Mouse (Mus musculus): ENCODE data around the gene Lcat. TPM values are rescaled to one million over a fixed set of nuclear protein-coding genes. Genes with fewer than 3 reads are reported as not detected.
A peak's percentile ranks its signal among the peaks of the same experiment; 100 is the strongest.

Lcat gene
- polyA plus RNA-seq, 1 experiment from 2014 or later, result 3.2 TPM

DNA sequence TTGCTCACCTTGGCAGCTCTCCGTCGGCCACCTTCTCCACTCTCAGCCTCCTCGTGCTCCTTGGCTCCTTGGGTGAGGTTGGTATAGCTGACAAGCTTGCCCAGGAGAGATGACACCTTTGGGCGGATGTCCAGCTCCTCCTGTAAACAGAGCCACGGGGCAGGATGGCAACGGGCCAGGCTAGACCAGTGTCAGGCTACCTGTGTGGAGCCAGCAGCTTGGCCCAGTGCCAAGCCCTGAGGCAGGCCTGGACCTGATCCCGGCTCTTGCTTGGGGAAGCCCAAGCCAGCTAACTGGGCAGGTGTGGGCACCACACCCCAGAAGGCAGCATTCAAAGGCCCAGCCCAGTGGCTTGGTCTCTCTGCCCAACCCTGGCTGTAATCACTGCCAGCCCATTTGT is 16.2 kb upstream of the Lcat start:
- H3K9me3 ChIP-seq (ENCODE audit: control insufficient read depth, low read length), result no peaks in the 10 kb centered on the region
- no peak overlapping the region for H3K9ac ChIP-seq
- H3K27ac ChIP-seq, result no peak overlapping the region
- no peaks in the 10 kb centered on the region for H3K4me1 ChIP-seq (replicated peaks; ENCODE audit: control insufficient read depth, insufficient read depth, low read length)
- H3K27me3 ChIP-seq (ENCODE audit: control insufficient read depth, insufficient read depth, low read length), result peaks cover under 1% of the 10 kb centered on the region
- ATAC-seq (ENCODE audit: low FRiP score) (no peak), DNase-seq (ENCODE audit: low spot score) (no peak)
- 81% methylated on average over 7 of the region's 7 CpGs for WGBS
- H3K4me2 ChIP-seq (replicated peaks), result no peak overlapping the region
- H3K4me3 ChIP-seq (replicated peaks; ENCODE audit: low read length), result no peak overlapping the region
- no peaks in the 10 kb centered on the region for H3K36me3 ChIP-seq (replicated peaks; ENCODE audit: control insufficient read depth, insufficient read depth)

DNA sequence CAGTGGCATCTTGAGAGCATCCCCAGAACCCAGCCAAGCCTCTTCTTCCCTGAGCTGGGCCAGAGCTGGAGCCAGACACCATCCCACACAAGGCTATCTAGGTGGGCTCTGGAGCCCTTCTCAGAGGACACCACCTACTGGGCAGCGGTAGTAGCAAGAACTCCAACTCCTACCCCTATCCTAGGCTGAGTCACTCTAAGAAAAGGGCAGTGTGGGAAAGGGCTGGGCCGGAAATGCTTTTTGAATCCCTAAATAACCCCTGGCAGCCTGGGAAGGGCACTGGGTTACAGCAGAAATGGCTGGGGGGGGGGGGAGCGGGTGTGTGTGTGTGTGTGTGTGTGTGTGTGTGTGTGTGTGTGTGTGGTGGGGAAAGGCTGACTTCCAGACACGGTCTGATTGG is 14.6 kb upstream of the Lcat start:
- ATAC-seq (ENCODE audit: low FRiP score) (no peak), DNase-seq (ENCODE audit: low spot score) (no peak)
- no peaks in the 10 kb centered on the region for H3K36me3 ChIP-seq (replicated peaks; ENCODE audit: control insufficient read depth, insufficient read depth)
- no peak overlapping the region for H3K4me2 ChIP-seq (replicated peaks)
- no peak overlapping the region for H3K27ac ChIP-seq
- no peaks in the 10 kb centered on the region for H3K9me3 ChIP-seq (ENCODE audit: control insufficient read depth, low read length)
- H3K9ac ChIP-seq, result no peak overlapping the region
- H3K4me1 ChIP-seq (replicated peaks; ENCODE audit: control insufficient read depth, insufficient read depth, low read length), result no peaks in the 10 kb centered on the region
- H3K27me3 ChIP-seq (ENCODE audit: control insufficient read depth, insufficient read depth, low read length), result no peaks in the 10 kb centered on the region
- WGBS, result 58% methylated on average over 3 of the region's 4 CpGs
- no peak overlapping the region for H3K4me3 ChIP-seq (replicated peaks; ENCODE audit: low read length)

DNA sequence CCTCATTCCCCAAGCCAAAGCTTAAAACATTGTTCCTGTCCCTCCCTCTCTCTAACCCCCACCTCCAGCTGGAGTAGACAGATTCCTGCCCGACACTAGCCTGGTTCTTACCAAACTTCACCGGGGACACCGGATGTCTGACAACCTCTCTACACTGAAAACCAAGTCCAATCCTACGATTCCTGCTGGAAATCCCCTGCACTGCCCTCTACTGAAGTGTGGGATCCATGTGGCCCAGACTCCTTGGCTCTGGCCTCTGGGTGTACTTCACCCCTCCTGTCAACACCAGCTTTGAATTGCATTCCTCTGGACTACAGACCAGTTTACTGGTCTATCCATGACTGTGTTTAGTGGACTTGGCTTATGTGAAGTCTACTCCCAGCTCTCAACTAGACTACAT is 13.4 kb upstream of the Lcat start:
- Histone ChIP-seq H3K9me3 (ENCODE audit: control insufficient read depth, low read length) (no peaks in the 10 kb centered on the region), H3K36me3 (replicated peaks; ENCODE audit: control insufficient read depth, insufficient read depth) (no peaks in the 10 kb centered on the region), H3K4me1 (replicated peaks; ENCODE audit: control insufficient read depth, insufficient read depth, low read length) (no peaks in the 10 kb centered on the region), H3K4me2 (replicated peaks) (no peak overlapping the region), H3K4me3 (replicated peaks; ENCODE audit: low read length) (no peak overlapping the region), H3K27ac (no peak overlapping the region), H3K27me3 (ENCODE audit: control insufficient read depth, insufficient read depth, low read length) (no peaks in the 10 kb centered on the region), H3K9ac (no peak overlapping the region)
- ATAC-seq (ENCODE audit: low FRiP score) (no peak), DNase-seq (ENCODE audit: low spot score) (no peak)
- 93% methylated on average over 4 of the region's 4 CpGs for WGBS

DNA sequence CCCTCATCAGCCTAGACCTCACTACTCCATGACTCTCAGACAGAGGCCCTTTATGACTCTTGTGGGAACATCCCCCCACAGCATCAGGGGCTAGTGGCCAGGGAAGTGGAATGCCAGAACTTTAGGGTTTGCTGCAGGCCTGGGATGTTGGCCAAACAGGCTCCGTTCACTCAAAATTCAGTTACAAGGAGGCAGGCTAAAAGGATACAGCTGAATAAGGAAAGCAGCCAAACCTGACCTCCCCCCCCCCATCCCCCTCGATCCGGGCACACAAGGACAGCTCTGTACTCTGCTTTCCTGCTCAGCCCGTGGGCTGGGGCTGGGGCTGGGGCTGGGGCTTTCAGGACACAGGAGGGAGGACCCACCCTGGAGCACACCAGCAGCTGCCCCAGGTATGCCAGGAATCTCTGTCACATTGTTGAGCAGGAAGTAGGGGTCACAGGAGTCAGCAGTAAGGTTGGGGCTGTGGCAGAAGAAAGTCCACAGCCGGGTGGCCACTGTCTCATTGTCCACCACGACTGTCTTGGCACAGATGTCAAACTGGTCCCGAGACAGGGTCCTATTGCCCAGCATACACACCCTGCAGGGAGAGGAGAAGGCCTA is 8.0 kb upstream of the Lcat start:
- peak overlapping the region; percentile 65; the same call in 1 of the 2 replicates for H3K27ac ChIP-seq
- no peak overlapping the region for H3K4me2 ChIP-seq (replicated peaks)
- no peaks in the 10 kb centered on the region for H3K36me3 ChIP-seq (replicated peaks; ENCODE audit: control insufficient read depth, insufficient read depth)
- no peak overlapping the region for H3K4me3 ChIP-seq (replicated peaks; ENCODE audit: low read length)
- peak; percentile 80 for ATAC-seq (ENCODE audit: low FRiP score)
- H3K4me1 ChIP-seq (replicated peaks; ENCODE audit: control insufficient read depth, insufficient read depth, low read length), result peaks cover 10% of the 10 kb centered on the region; the same call in 1 of the 2 replicates
- H3K27me3 ChIP-seq (ENCODE audit: control insufficient read depth, insufficient read depth, low read length), result no peaks in the 10 kb centered on the region
- H3K9ac ChIP-seq, result no peak overlapping the region
- 58% methylated on average over 7 of the region's 7 CpGs for WGBS
- H3K9me3 ChIP-seq (ENCODE audit: control insufficient read depth, low read length), result no peaks in the 10 kb centered on the region
- DNase-seq (ENCODE audit: low spot score), result peak; percentile 36

DNA sequence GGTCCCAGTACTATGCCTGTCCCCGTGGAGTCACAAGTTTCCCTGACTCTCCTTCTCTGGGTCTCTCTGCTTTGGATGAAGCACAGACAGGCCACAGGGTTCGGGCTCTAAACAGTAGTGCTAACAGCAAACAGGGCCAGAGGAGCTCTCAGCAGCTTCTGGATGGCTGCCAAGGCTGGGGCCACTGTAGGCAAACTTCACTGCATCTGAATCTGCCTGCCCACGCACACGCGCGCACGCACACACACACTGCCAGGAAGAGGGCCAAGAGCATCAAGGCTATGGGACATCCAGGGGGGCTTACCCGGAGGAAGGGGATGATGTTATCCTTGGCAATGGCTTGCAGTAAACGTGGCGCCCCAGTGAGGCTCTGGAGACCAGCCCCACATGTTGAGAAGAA is 6.2 kb upstream of the Lcat start:
- Histone ChIP-seq H3K36me3 (replicated peaks; ENCODE audit: control insufficient read depth, insufficient read depth) (no peaks in the 10 kb centered on the region), H3K9ac (no peak overlapping the region), H3K4me2 (replicated peaks) (no peak overlapping the region), H3K9me3 (ENCODE audit: control insufficient read depth, low read length) (no peaks in the 10 kb centered on the region), H3K27ac (peak overlapping the region; percentile 20; the same call in 1 of the 2 replicates), H3K27me3 (ENCODE audit: control insufficient read depth, insufficient read depth, low read length) (no peaks in the 10 kb centered on the region), H3K4me3 (replicated peaks; ENCODE audit: low read length) (no peak overlapping the region), H3K4me1 (replicated peaks; ENCODE audit: control insufficient read depth, insufficient read depth, low read length) (peaks cover 10% of the 10 kb centered on the region; the same call in 1 of the 2 replicates)
- WGBS, result 64% methylated on average over 10 of the region's 10 CpGs
- peak; percentile 71 for DNase-seq (ENCODE audit: low spot score)
- ATAC-seq (ENCODE audit: low FRiP score), result peak; percentile 28; the same call in 1 of the 2 replicates

DNA sequence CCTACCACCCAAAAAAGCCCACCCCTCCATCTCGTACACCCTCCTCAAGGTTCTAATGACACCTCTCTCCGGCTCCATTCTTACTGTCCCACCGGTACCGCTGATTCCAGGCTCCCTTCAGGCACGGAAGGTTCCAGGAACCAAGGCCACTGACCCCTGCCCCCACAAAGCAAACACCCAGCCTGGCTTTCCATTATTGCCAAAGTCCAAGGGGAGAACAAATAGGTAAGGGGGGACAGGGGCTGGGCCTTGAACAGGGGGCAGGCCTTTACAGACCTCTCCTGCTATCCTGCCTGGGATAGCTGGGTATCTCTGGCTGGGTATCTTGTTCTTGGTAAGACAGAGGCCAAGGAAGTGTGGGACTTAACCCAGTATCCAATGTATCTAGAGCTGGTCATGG is 640 bp downstream of the Lcat start:
- no peak overlapping the region for H3K4me2 ChIP-seq (replicated peaks)
- H3K9me3 ChIP-seq (ENCODE audit: control insufficient read depth, low read length), result no peaks in the 10 kb centered on the region
- no peaks in the 10 kb centered on the region for H3K36me3 ChIP-seq (replicated peaks; ENCODE audit: control insufficient read depth, insufficient read depth)
- no peak overlapping the region for H3K9ac ChIP-seq
- no peak overlapping the region for H3K4me3 ChIP-seq (replicated peaks; ENCODE audit: low read length)
- ATAC-seq (ENCODE audit: low FRiP score) (no peak), DNase-seq (ENCODE audit: low spot score) (no peak)
- WGBS, result 91% methylated on average over 5 of the region's 5 CpGs
- peaks cover 8% of the 10 kb centered on the region; the same call in 1 of the 2 replicates for H3K4me1 ChIP-seq (replicated peaks; ENCODE audit: control insufficient read depth, insufficient read depth, low read length)
- no peaks in the 10 kb centered on the region for H3K27me3 ChIP-seq (ENCODE audit: control insufficient read depth, insufficient read depth, low read length)
- no peak overlapping the region for H3K27ac ChIP-seq

DNA sequence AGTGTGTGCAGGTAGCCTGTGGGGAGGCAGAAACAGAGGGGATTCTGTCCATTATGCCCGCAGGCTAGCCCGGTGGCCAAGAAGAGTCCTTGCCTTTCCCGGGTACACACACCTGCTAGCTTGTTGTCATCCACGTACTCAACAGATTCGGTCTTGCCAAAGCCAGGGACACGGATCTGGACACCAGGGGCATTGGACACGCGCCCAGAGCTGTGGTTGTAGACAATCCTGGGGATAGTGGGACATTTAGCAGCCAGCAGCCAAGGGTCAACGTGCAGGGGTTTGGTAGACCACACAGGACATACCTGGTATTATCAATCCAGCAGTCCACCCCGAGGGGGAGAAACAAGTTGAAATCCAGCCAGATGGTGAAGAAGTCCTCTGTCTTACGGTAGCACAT is 1.2 kb downstream of the Lcat start:
- no peaks in the 10 kb centered on the region for H3K27me3 ChIP-seq (ENCODE audit: control insufficient read depth, insufficient read depth, low read length)
- no peak for ATAC-seq (ENCODE audit: low FRiP score)
- H3K9ac ChIP-seq, result no peak overlapping the region
- H3K36me3 ChIP-seq (replicated peaks; ENCODE audit: control insufficient read depth, insufficient read depth), result no peaks in the 10 kb centered on the region
- H3K4me3 ChIP-seq (replicated peaks; ENCODE audit: low read length), result no peak overlapping the region
- H3K9me3 ChIP-seq (ENCODE audit: control insufficient read depth, low read length), result no peaks in the 10 kb centered on the region
- DNase-seq (ENCODE audit: low spot score), result no peak
- no peak overlapping the region for H3K27ac ChIP-seq
- peaks cover 8% of the 10 kb centered on the region; the same call in 1 of the 2 replicates for H3K4me1 ChIP-seq (replicated peaks; ENCODE audit: control insufficient read depth, insufficient read depth, low read length)
- 94% methylated on average over 11 of the region's 11 CpGs for WGBS
- no peak overlapping the region for H3K4me2 ChIP-seq (replicated peaks)

DNA sequence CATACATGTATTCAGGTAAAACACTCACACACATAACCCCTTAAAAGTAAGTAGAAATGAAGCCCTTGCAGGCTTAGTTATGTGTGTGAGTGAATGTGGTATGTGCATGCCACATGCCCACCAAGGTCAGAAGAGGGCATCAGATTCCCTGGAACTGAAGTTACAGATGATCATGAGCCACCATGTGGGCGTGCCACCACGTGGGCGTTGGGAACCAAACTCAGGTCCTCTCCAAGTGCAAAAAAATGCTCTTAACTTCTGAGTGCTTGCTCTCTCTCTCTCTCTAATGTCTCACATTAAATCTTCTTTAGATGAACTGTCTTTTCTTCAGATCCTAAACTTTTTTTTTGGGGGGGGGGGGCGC is 4.9 kb downstream of the Lcat start, which contains the start of gene Psmb10:
Psmb10 (minus strand) TSS at position 139 of the 364 bp plus-strand sequence.
- WGBS, result 47% methylated on average over 4 of the region's 4 CpGs
- Histone ChIP-seq H3K4me3 (replicated peaks; ENCODE audit: low read length) (peak within 1 kb of the TSS; percentile 68), H3K4me1 (replicated peaks; ENCODE audit: control insufficient read depth, insufficient read depth, low read length) (peaks cover 18% of the 10 kb centered on the region), H3K4me2 (replicated peaks) (peak within 1 kb of the TSS; percentile 68), H3K36me3 (replicated peaks; ENCODE audit: control insufficient read depth, insufficient read depth) (no peaks in the 10 kb centered on the region), H3K9ac (peak within 1 kb of the TSS; percentile 92), H3K9me3 (ENCODE audit: control insufficient read depth, low read length) (no peaks in the 10 kb centered on the region), H3K27ac (peak within 1 kb of the TSS; percentile 96), H3K27me3 (ENCODE audit: control insufficient read depth, insufficient read depth, low read length) (no peaks in the 10 kb centered on the region)
- no peak for ATAC-seq (ENCODE audit: low FRiP score)
- no peak for DNase-seq (ENCODE audit: low spot score)

DNA sequence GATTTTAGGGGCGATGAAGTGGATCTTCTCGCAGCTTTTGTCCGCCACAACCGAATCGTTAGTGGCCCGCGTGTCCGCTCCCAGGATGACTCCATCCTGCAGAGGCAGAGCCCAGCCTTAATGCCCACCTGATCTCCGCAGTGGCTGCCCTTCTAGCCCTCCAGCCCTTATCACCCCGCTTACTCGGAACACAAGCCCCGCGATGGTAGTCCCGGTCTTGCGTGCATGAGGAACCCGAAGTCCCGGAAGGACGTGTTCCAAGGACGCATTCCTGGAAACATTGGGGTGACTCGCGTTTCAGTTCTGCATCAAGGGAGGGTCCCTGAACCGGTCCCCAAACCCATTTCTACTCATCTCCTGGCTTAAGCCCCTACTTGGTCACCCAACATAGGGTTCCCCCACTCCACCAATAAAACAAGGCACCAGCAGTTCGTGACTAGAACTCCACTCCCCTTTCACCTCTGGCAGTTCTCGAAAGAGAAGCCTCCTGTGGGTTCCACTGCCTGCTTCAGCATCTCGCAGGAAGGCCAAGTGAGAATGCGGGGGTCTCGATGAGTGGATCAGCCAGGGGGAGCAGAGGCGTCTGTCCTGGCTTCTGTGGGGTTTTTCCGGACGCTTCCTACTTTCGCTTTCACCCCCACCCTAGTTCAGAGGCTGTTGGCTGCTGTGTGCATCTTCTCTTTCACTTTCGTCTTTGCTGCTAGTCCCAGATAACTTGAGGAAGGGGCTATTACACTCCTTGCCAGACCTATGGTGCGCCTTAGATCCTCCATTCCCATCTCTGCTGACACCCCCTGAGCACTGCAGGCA is 5.5 kb downstream of the Lcat start:
- peak overlapping the region; percentile 92 for H3K9ac ChIP-seq
- peaks cover 18% of the 10 kb centered on the region for H3K4me1 ChIP-seq (replicated peaks; ENCODE audit: control insufficient read depth, insufficient read depth, low read length)
- 2% methylated on average over 33 of the region's 33 CpGs for WGBS
- H3K4me2 ChIP-seq (replicated peaks), result peak overlapping the region; percentile 68
- H3K9me3 ChIP-seq (ENCODE audit: control insufficient read depth, low read length), result no peaks in the 10 kb centered on the region
- H3K27me3 ChIP-seq (ENCODE audit: control insufficient read depth, insufficient read depth, low read length), result no peaks in the 10 kb centered on the region
- DNase-seq (ENCODE audit: low spot score) (peak; percentile 39), ATAC-seq (ENCODE audit: low FRiP score) (peak; percentile 21; the same call in 1 of the 2 replicates)
- peak overlapping the region; percentile 68 for H3K4me3 ChIP-seq (replicated peaks; ENCODE audit: low read length)
- peak overlapping the region; percentile 96 for H3K27ac ChIP-seq
- no peaks in the 10 kb centered on the region for H3K36me3 ChIP-seq (replicated peaks; ENCODE audit: control insufficient read depth, insufficient read depth)
